Mouse (Mus musculus) limb, embryonic 15.5 days (tissue): Measurements from ENCODE around the gene Wdr46. TPM values are rescaled to one million over a fixed set of nuclear protein-coding genes. Genes with fewer than 3 reads are reported as not detected.
A peak's percentile ranks its signal among the peaks of the same experiment; 100 is the strongest.
"Not testable (repeated sequence)": the region's sequence is repeated elsewhere in the genome, so short reads cannot be mapped to it uniquely, and the experiment has no call there.

Source experiments
- ATAC-seq: fragments of 200-750 bp; cut with Nextera tagmentation; 2 replicates; pipeline ENCODE4 v1.8.0; 2017; ENCODE audit warnings: low read depth, moderate TSS enrichment; ENCODE audit not compliant: insufficient number of reproducible peaks, low FRiP score, low TSS enrichment
- H3K27ac ChIP-seq: fragments of 300-500 bp; sonication (generic); 2 replicates; pipeline ENCODE4 v1.5.1; 2015; ENCODE audit warnings: moderate library complexity, mild to moderate bottlenecking, inconsistent platforms
- H3K27me3 ChIP-seq: fragments of 300-500 bp; sonication (generic); 2 replicates; pipeline ENCODE4 v1.6.1; 2015; ENCODE audit warnings: inconsistent platforms
- H3K36me3 ChIP-seq: fragments of 300-500 bp; sonication (generic); 2 replicates; pipeline ENCODE4 v1.6.1; 2015; ENCODE audit warnings: inconsistent platforms
- H3K4me1 ChIP-seq: fragments of 300-500 bp; sonication (generic); 2 replicates; pipeline ENCODE4 v1.6.1; 2015; ENCODE audit warnings: inconsistent platforms
- H3K4me2 ChIP-seq: fragments of 300-500 bp; sonication (generic); 2 replicates; pipeline ENCODE4 v1.6.1; 2015; ENCODE audit warnings: mild to moderate bottlenecking, inconsistent platforms
- H3K4me3 ChIP-seq: fragments of 300-500 bp; sonication (generic); 2 replicates; pipeline ENCODE4 v1.5.1; 2015; ENCODE audit warnings: mild to moderate bottlenecking, inconsistent platforms
- H3K9ac ChIP-seq: fragments of 300-500 bp; sonication (generic); 2 replicates; pipeline ENCODE4 v1.6.1; 2015; ENCODE audit warnings: inconsistent platforms
- H3K9me3 ChIP-seq: fragments of 300-500 bp; sonication (generic); 2 replicates; pipeline ENCODE4 v1.6.1; 2016; ENCODE audit warnings: inconsistent platforms
- WGBS: fragments of 180-500 bp; shearing (Covaris S2); methylation state at CpG from one replicate; pipeline ENCODE4 v1.1.7; 2015; 5-methylcytosine and 5-hydroxymethylcytosine counted together
- polyA plus RNA-seq: library from polyadenylated mRNA; unstranded; fragments of >200 nt; fragmentation: Nextera tagmentation; extraction: Ambion mirVana; gene quantifications from 2 replicates; pipeline ENCODE4 v1.2.1, GENCODE M21; 2015

Wdr46 gene
- polyA plus RNA-seq = 31.4 and 36.0 TPM in 2 replicates

- no peaks in the 10 kb centered on the region for H3K27me3 ChIP-seq
- peak within 1 kb of the TSS; percentile 79 for H3K9ac ChIP-seq
- under 1% methylated on average over 36 of the region's 36 CpGs for WGBS
- peak within 1 kb of the TSS; percentile 74 for H3K27ac ChIP-seq
- peaks cover 23% of the 10 kb centered on the region for H3K4me1 ChIP-seq
- H3K9me3 ChIP-seq = no peaks in the 10 kb centered on the region
- H3K36me3 ChIP-seq = peaks cover 53% of the 10 kb centered on the region
- peak within 1 kb of the TSS; percentile 93 for H3K4me2 ChIP-seq
- peak; percentile 84 for ATAC-seq
- H3K4me3 ChIP-seq = peak within 1 kb of the TSS; percentile 72
Observed at GRCm38 (mm10) chr17:33940206-33940805, at the start of gene Wdr46, which contains the start of gene Pfdn6. Gene Wdr46 (plus strand): TSS chr17:33940660. Gene Pfdn6 (minus strand): TSS chr17:33940343.

- ATAC-seq = no peak
Observed at GRCm38 (mm10) chr17:33891357-33891756, 49.1 kb upstream of the Wdr46 start.

GRCm38 (mm10) chr17:33891892-33892291, 48.6 kb upstream of the Wdr46 start:
- not testable (repeated sequence) for H3K4me3 ChIP-seq, H3K4me1 ChIP-seq, H3K27me3 ChIP-seq, ATAC-seq, H3K9me3 ChIP-seq, H3K4me2 ChIP-seq, H3K36me3 ChIP-seq, H3K27ac ChIP-seq, H3K9ac ChIP-seq
- 68% methylated on average over 6 of the region's 6 CpGs for WGBS

More at GRCm38 (mm10) chr17:33891357-33891756, 49.1 kb upstream of the Wdr46 start:
- Histone ChIP-seq H3K4me1 (peaks cover 8% of the 10 kb centered on the region; the same call in 1 of the 2 replicates), H3K9me3 (no peaks in the 10 kb centered on the region), H3K4me2 (no peak overlapping the region), H3K9ac (no peak overlapping the region), H3K27ac (no peak overlapping the region), H3K4me3 (no peak overlapping the region), H3K36me3 (no peaks in the 10 kb centered on the region), H3K27me3 (no peaks in the 10 kb centered on the region)
- WGBS = 64% methylated on average over 2 of the region's 2 CpGs

GRCm38 (mm10) chr17:33892429-33892828, 48.0 kb upstream of the Wdr46 start:
- Histone ChIP-seq H3K4me1 (peaks cover 8% of the 10 kb centered on the region; the same call in 1 of the 2 replicates), H3K4me2 (no peak overlapping the region), H3K9ac (no peak overlapping the region), H3K4me3 (no peak overlapping the region), H3K36me3 (no peaks in the 10 kb centered on the region), H3K27ac (no peak overlapping the region), H3K27me3 (no peaks in the 10 kb centered on the region), H3K9me3 (no peaks in the 10 kb centered on the region)
- ATAC-seq = no peak
- WGBS = 24% methylated on average over 7 of the region's 7 CpGs

- 72% methylated on average over 4 of the region's 4 CpGs for WGBS
- ATAC-seq, H3K9me3 ChIP-seq, H3K27ac ChIP-seq, H3K4me2 ChIP-seq, H3K27me3 ChIP-seq, H3K4me1 ChIP-seq, H3K36me3 ChIP-seq, H3K9ac ChIP-seq, H3K4me3 ChIP-seq: not testable (repeated sequence)
Observed at GRCm38 (mm10) chr17:33893011-33893410, 47.4 kb upstream of the Wdr46 start.

GRCm38 (mm10) chr17:33897114-33897794, 43.2 kb upstream of the Wdr46 start:
- Histone ChIP-seq H3K4me2 (no peak overlapping the region), H3K9ac (no peak overlapping the region), H3K27ac (no peak overlapping the region), H3K4me1 (no peaks in the 10 kb centered on the region), H3K27me3 (no peaks in the 10 kb centered on the region), H3K4me3 (no peak overlapping the region), H3K9me3 (no peaks in the 10 kb centered on the region), H3K36me3 (no peaks in the 10 kb centered on the region)
- 44% methylated on average over 6 of the region's 6 CpGs for WGBS
- ATAC-seq = no peak

GRCm38 (mm10) chr17:33898193-33898592, 42.3 kb upstream of the Wdr46 start:
- ATAC-seq, H3K4me1 ChIP-seq, H3K9me3 ChIP-seq, H3K27ac ChIP-seq, H3K4me3 ChIP-seq, H3K9ac ChIP-seq, H3K4me2 ChIP-seq, H3K36me3 ChIP-seq, H3K27me3 ChIP-seq: not testable (repeated sequence)
- WGBS = 76% methylated on average over 4 of the region's 4 CpGs

GRCm38 (mm10) chr17:33899642-33900041, 40.8 kb upstream of the Wdr46 start:
- WGBS = 56% methylated on average over 4 of the region's 4 CpGs
- no peak overlapping the region for H3K9ac ChIP-seq
- H3K4me2 ChIP-seq = no peak overlapping the region
- H3K4me1 ChIP-seq = no peaks in the 10 kb centered on the region
- ATAC-seq = no peak
- H3K4me3 ChIP-seq = no peak overlapping the region
- H3K27ac ChIP-seq = no peak overlapping the region
- H3K27me3 ChIP-seq = no peaks in the 10 kb centered on the region
- no peaks in the 10 kb centered on the region for H3K36me3 ChIP-seq
- H3K9me3 ChIP-seq = no peaks in the 10 kb centered on the region

GRCm38 (mm10) chr17:33900281-33900988, 40.0 kb upstream of the Wdr46 start:
- Histone ChIP-seq H3K4me2 (no peak overlapping the region), H3K9me3 (no peaks in the 10 kb centered on the region), H3K36me3 (no peaks in the 10 kb centered on the region), H3K9ac (no peak overlapping the region), H3K27ac (no peak overlapping the region), H3K4me3 (no peak overlapping the region), H3K27me3 (no peaks in the 10 kb centered on the region), H3K4me1 (no peaks in the 10 kb centered on the region)
- 56% methylated on average over 7 of the region's 7 CpGs for WGBS
- no peak for ATAC-seq

GRCm38 (mm10) chr17:33900989-33901314, 39.5 kb upstream of the Wdr46 start:
- Histone ChIP-seq H3K4me1 (no peaks in the 10 kb centered on the region), H3K27me3 (no peaks in the 10 kb centered on the region), H3K36me3 (no peaks in the 10 kb centered on the region), H3K9ac (no peak overlapping the region), H3K4me3 (no peak overlapping the region), H3K27ac (no peak overlapping the region), H3K9me3 (no peaks in the 10 kb centered on the region), H3K4me2 (no peak overlapping the region)
- WGBS = 74% methylated on average over 4 of the region's 4 CpGs
- ATAC-seq = no peak

GRCm38 (mm10) chr17:33901653-33902052, 38.8 kb upstream of the Wdr46 start:
- no peak overlapping the region for H3K4me3 ChIP-seq
- no peaks in the 10 kb centered on the region for H3K9me3 ChIP-seq
- ATAC-seq = no peak
- 55% methylated on average over 4 of the region's 4 CpGs for WGBS
- H3K4me1 ChIP-seq = no peaks in the 10 kb centered on the region
- H3K27me3 ChIP-seq = no peaks in the 10 kb centered on the region
- no peak overlapping the region for H3K4me2 ChIP-seq
- no peaks in the 10 kb centered on the region for H3K36me3 ChIP-seq
- no peak overlapping the region for H3K27ac ChIP-seq
- no peak overlapping the region for H3K9ac ChIP-seq

- no peak for ATAC-seq
- Histone ChIP-seq H3K9ac (no peak overlapping the region), H3K4me1 (no peaks in the 10 kb centered on the region), H3K4me3 (no peak overlapping the region), H3K27me3 (no peaks in the 10 kb centered on the region), H3K27ac (no peak overlapping the region), H3K9me3 (no peaks in the 10 kb centered on the region), H3K36me3 (no peaks in the 10 kb centered on the region), H3K4me2 (no peak overlapping the region)
- WGBS = 55% methylated on average over 4 of the region's 4 CpGs
Observed at GRCm38 (mm10) chr17:33902079-33902478, 38.4 kb upstream of the Wdr46 start.
